Mouse (Mus musculus): ENCODE measurements around the gene Gm20662. TPM values are rescaled to one million over a fixed set of nuclear protein-coding genes. Genes with fewer than 3 reads are reported as not detected.
A peak's percentile ranks its signal among the peaks of the same experiment; 100 is the strongest.

Gm20662 gene
- polyA plus RNA-seq, 1 experiment from 2014 or later, result not detected

- Histone ChIP-seq H3K36me3 (ENCODE audit: control insufficient read depth, insufficient read depth, low read length) (no peaks in the 10 kb centered on the region), H3K4me3 (replicated peaks; ENCODE audit: low read depth, low read length) (no peak within 1 kb of the TSS), H3K9ac (replicated peaks; ENCODE audit: low read length) (no peak within 1 kb of the TSS; the same call in 1 of the 2 replicates), H3K9me3 (ENCODE audit: control insufficient read depth, low read length) (no peaks in the 10 kb centered on the region), H3K27ac (replicated peaks; ENCODE audit: low read depth, low read length) (peak within 1 kb of the TSS; percentile 65), H3K4me2 (ENCODE audit: low read length) (peak within 1 kb of the TSS; percentile 75), H3K4me1 (ENCODE audit: control insufficient read depth, insufficient read depth, low read length) (0 out of 2 replicates have a peak, but pooled peaks cover 8% of the 10 kb centered on the region), H3K27me3 (ENCODE audit: control insufficient read depth, insufficient read depth, low read length) (peaks cover 13% of the 10 kb centered on the region; the same call in 1 of the 2 replicates)
- 59% methylated on average over 14 of the region's 14 CpGs for WGBS
- DNase-seq (peak; percentile 47), ATAC-seq (ENCODE audit: low FRiP score, low TSS enrichment) (no peak)
Observed at GRCm38 (mm10) chr9:107982681-107983346, 13.3 kb upstream of the Gm20662 start, which contains the start of gene Gm20661. Gm20661 (plus strand) TSS chr9:107983058.

GRCm38 (mm10) chr9:107983421-107983890 lies 12.7 kb upstream of the Gm20662 start:
- no peak overlapping the region for H3K4me3 ChIP-seq (replicated peaks; ENCODE audit: low read depth, low read length)
- no peaks in the 10 kb centered on the region for H3K9me3 ChIP-seq (ENCODE audit: control insufficient read depth, low read length)
- 0 out of 2 replicates have a peak, but pooled peaks cover 8% of the 10 kb centered on the region for H3K4me1 ChIP-seq (ENCODE audit: control insufficient read depth, insufficient read depth, low read length)
- H3K4me2 ChIP-seq (ENCODE audit: low read length), result peak overlapping the region; percentile 75
- ATAC-seq (ENCODE audit: low FRiP score, low TSS enrichment), result no peak
- H3K27me3 ChIP-seq (ENCODE audit: control insufficient read depth, insufficient read depth, low read length), result peaks cover 13% of the 10 kb centered on the region; the same call in 1 of the 2 replicates
- H3K36me3 ChIP-seq (ENCODE audit: control insufficient read depth, insufficient read depth, low read length), result no peaks in the 10 kb centered on the region
- peak; percentile 37 for DNase-seq
- H3K9ac ChIP-seq (replicated peaks; ENCODE audit: low read length), result no peak overlapping the region; the same call in 1 of the 2 replicates
- peak overlapping the region; percentile 65 for H3K27ac ChIP-seq (replicated peaks; ENCODE audit: low read depth, low read length)
- WGBS, result 52% methylated on average over 4 of the region's 4 CpGs

DNA sequence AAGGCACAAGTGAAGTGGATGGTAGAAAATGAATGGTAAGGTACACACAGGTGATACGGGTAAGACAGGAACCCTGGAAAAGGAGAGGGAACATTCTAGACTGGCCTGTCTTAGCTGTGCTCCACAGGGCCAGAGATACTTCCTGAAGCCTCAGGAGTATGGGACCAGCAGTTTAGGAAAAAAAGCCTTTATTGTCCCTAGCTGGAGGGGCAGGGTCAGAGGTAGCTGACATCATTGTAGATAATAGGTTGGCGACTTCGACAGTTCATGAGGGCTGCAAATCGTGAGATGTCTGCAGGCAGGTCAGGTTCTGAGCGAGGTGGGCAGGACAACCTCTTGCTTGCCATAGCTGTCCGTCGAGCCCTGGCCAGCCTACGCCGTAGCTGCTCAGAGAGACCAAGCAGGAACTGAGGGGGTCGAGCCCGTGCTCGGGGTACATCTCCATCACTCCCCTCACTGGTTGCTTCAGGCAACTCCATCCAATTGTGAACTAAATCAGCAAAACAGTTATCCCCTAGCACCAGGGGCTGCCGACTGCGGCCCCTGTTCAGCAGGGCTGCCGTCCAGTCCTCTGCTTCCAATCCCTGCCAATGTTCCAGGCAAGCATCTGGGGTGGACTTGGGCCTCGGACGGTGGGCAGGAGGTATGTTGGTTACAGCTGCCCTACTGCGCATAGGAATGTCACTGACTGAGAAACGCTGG lies 11.9 kb upstream of the Gm20662 start:
- Histone ChIP-seq H3K4me1 (ENCODE audit: control insufficient read depth, insufficient read depth, low read length) (0 out of 2 replicates have a peak, but pooled peaks cover 8% of the 10 kb centered on the region), H3K36me3 (ENCODE audit: control insufficient read depth, insufficient read depth, low read length) (no peaks in the 10 kb centered on the region), H3K9ac (replicated peaks; ENCODE audit: low read length) (no peak overlapping the region), H3K27me3 (ENCODE audit: control insufficient read depth, insufficient read depth, low read length) (peaks cover 13% of the 10 kb centered on the region; the same call in 1 of the 2 replicates), H3K4me2 (ENCODE audit: low read length) (peak overlapping the region; percentile 75), H3K4me3 (replicated peaks; ENCODE audit: low read depth, low read length) (peak overlapping the region; percentile 54), H3K27ac (replicated peaks; ENCODE audit: low read depth, low read length) (no peak overlapping the region), H3K9me3 (ENCODE audit: control insufficient read depth, low read length) (no peaks in the 10 kb centered on the region)
- ATAC-seq (ENCODE audit: low FRiP score, low TSS enrichment), result no peak
- WGBS, result 80% methylated on average over 19 of the region's 19 CpGs
- DNase-seq, result no peak

- 0 out of 2 replicates have a peak, but pooled peaks cover 8% of the 10 kb centered on the region for H3K4me1 ChIP-seq (ENCODE audit: control insufficient read depth, insufficient read depth, low read length)
- ATAC-seq (ENCODE audit: low FRiP score, low TSS enrichment) (no peak), DNase-seq (no peak)
Observed at GRCm38 (mm10) chr9:107984754-107985055, 11.4 kb upstream of the Gm20662 start.

GRCm38 (mm10) chr9:107985131-107986119 lies 10.7 kb upstream of the Gm20662 start, which contains the start of gene Inka1:
Inka1 (minus strand) TSS chr9:107985879.
- no peaks in the 10 kb centered on the region for H3K9me3 ChIP-seq (ENCODE audit: control insufficient read depth, low read length)
- H3K27me3 ChIP-seq (ENCODE audit: control insufficient read depth, insufficient read depth, low read length), result peaks cover 13% of the 10 kb centered on the region; the same call in 1 of the 2 replicates
- H3K27ac ChIP-seq (replicated peaks; ENCODE audit: low read depth, low read length), result no peak within 1 kb of the TSS
- peak within 1 kb of the TSS; percentile 75 for H3K4me2 ChIP-seq (ENCODE audit: low read length)
- H3K4me3 ChIP-seq (replicated peaks; ENCODE audit: low read depth, low read length), result peak within 1 kb of the TSS; percentile 54
- no peaks in the 10 kb centered on the region for H3K36me3 ChIP-seq (ENCODE audit: control insufficient read depth, insufficient read depth, low read length)
- H3K9ac ChIP-seq (replicated peaks; ENCODE audit: low read length), result peak within 1 kb of the TSS; percentile 62
- peak; percentile 84 for ATAC-seq (ENCODE audit: low FRiP score, low TSS enrichment)
- DNase-seq, result peak; percentile 85
- H3K4me1 ChIP-seq (ENCODE audit: control insufficient read depth, insufficient read depth, low read length), result 0 out of 2 replicates have a peak, but pooled peaks cover 8% of the 10 kb centered on the region
- WGBS, result under 1% methylated on average over 58 of the region's 58 CpGs

More at GRCm38 (mm10) chr9:107984754-107985055, 11.4 kb upstream of the Gm20662 start:
- peak overlapping the region; percentile 54 for H3K4me3 ChIP-seq (replicated peaks; ENCODE audit: low read depth, low read length)
- 79% methylated on average over 9 of the region's 9 CpGs for WGBS
- H3K9ac ChIP-seq (replicated peaks; ENCODE audit: low read length), result 0 out of 2 replicates have a peak overlapping the region, but pooled peaks have one; percentile 62
- H3K36me3 ChIP-seq (ENCODE audit: control insufficient read depth, insufficient read depth, low read length), result no peaks in the 10 kb centered on the region
- H3K9me3 ChIP-seq (ENCODE audit: control insufficient read depth, low read length), result no peaks in the 10 kb centered on the region
- H3K27me3 ChIP-seq (ENCODE audit: control insufficient read depth, insufficient read depth, low read length), result peaks cover 13% of the 10 kb centered on the region; the same call in 1 of the 2 replicates
- H3K4me2 ChIP-seq (ENCODE audit: low read length), result peak overlapping the region; percentile 75
- H3K27ac ChIP-seq (replicated peaks; ENCODE audit: low read depth, low read length), result no peak overlapping the region

- no peaks in the 10 kb centered on the region for H3K9me3 ChIP-seq (ENCODE audit: control insufficient read depth, low read length)
- H3K9ac ChIP-seq (replicated peaks; ENCODE audit: low read length), result no peak overlapping the region
- no peaks in the 10 kb centered on the region for H3K36me3 ChIP-seq (ENCODE audit: control insufficient read depth, insufficient read depth, low read length)
- H3K27me3 ChIP-seq (ENCODE audit: control insufficient read depth, insufficient read depth, low read length), result peaks cover 13% of the 10 kb centered on the region; the same call in 1 of the 2 replicates
- no peak overlapping the region for H3K4me3 ChIP-seq (replicated peaks; ENCODE audit: low read depth, low read length)
- H3K27ac ChIP-seq (replicated peaks; ENCODE audit: low read depth, low read length), result no peak overlapping the region
- ATAC-seq (ENCODE audit: low FRiP score, low TSS enrichment), result peak; percentile 52; the same call in 1 of the 2 replicates
- H3K4me2 ChIP-seq (ENCODE audit: low read length), result peak overlapping the region; percentile 75
- peak; percentile 88 for DNase-seq
- WGBS, result 4% methylated on average over 18 of the region's 18 CpGs
- 0 out of 2 replicates have a peak, but pooled peaks cover 8% of the 10 kb centered on the region for H3K4me1 ChIP-seq (ENCODE audit: control insufficient read depth, insufficient read depth, low read length)
Observed at GRCm38 (mm10) chr9:107986376-107986775, 9.8 kb upstream of the Gm20662 start.

GRCm38 (mm10) chr9:107987950-107988349 lies 8.2 kb upstream of the Gm20662 start:
- Histone ChIP-seq H3K9me3 (ENCODE audit: control insufficient read depth, low read length) (no peaks in the 10 kb centered on the region), H3K27me3 (ENCODE audit: control insufficient read depth, insufficient read depth, low read length) (peaks cover 13% of the 10 kb centered on the region; the same call in 1 of the 2 replicates), H3K4me2 (ENCODE audit: low read length) (no peak overlapping the region), H3K27ac (replicated peaks; ENCODE audit: low read depth, low read length) (no peak overlapping the region), H3K9ac (replicated peaks; ENCODE audit: low read length) (no peak overlapping the region), H3K4me1 (ENCODE audit: control insufficient read depth, insufficient read depth, low read length) (0 out of 2 replicates have a peak, but pooled peaks cover 8% of the 10 kb centered on the region), H3K4me3 (replicated peaks; ENCODE audit: low read depth, low read length) (no peak overlapping the region), H3K36me3 (ENCODE audit: control insufficient read depth, insufficient read depth, low read length) (no peaks in the 10 kb centered on the region)
- WGBS, result 85% methylated on average over 3 of the region's 3 CpGs
- no peak for DNase-seq
- ATAC-seq (ENCODE audit: low FRiP score, low TSS enrichment), result no peak

DNA sequence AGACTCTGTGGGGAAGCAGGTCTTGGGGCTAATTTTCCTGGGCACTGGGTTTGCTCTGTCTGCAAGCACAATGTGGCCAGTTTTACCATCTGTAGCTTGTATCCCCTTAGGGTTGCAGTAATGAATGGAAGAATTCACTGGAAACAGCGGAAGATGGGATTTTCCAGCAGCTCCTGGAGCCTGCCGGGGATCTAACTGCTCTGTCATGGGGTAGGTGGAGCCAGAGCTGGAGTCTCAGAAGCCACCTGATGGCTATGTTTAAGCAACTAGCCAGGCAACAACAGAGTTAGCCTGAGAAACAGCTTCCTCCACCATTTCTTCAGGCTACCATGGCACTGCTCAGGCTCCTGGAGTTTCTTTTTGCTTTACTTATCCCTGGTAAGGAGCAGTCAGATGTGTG lies 4.0 kb upstream of the Gm20662 start, which contains the start of gene Cdhr4:
Gene Cdhr4 (plus strand): TSS at position 301 of the 400 bp plus-strand sequence.
- ATAC-seq (ENCODE audit: low FRiP score, low TSS enrichment) (no peak), DNase-seq (no peak)
- Histone ChIP-seq H3K36me3 (ENCODE audit: control insufficient read depth, insufficient read depth, low read length) (no peaks in the 10 kb centered on the region), H3K4me2 (ENCODE audit: low read length) (no peak within 1 kb of the TSS), H3K4me1 (ENCODE audit: control insufficient read depth, insufficient read depth, low read length) (no peaks in the 10 kb centered on the region), H3K27ac (replicated peaks; ENCODE audit: low read depth, low read length) (no peak within 1 kb of the TSS), H3K9ac (replicated peaks; ENCODE audit: low read length) (no peak within 1 kb of the TSS), H3K4me3 (replicated peaks; ENCODE audit: low read depth, low read length) (no peak within 1 kb of the TSS), H3K9me3 (ENCODE audit: control insufficient read depth, low read length) (no peaks in the 10 kb centered on the region), H3K27me3 (ENCODE audit: control insufficient read depth, insufficient read depth, low read length) (no peaks in the 10 kb centered on the region)
- 71% methylated on average over 2 of the region's 2 CpGs for WGBS
